Mouse (Mus musculus) mature B cell (primary cell): Measurements from ENCODE around the gene Taf9b.
"Not testable (repeated sequence)": the region's sequence is repeated elsewhere in the genome, so short reads cannot be mapped to it uniquely, and the experiment has no call there.

ENCODE experiments used
- in situ Hi-C: fragments of 300-500 bp; cut with MboI; formaldehyde crosslinking; loops from 2 replicates; pipeline ENCODE4 v1.14.3; 2019

Taf9b gene

DNA sequence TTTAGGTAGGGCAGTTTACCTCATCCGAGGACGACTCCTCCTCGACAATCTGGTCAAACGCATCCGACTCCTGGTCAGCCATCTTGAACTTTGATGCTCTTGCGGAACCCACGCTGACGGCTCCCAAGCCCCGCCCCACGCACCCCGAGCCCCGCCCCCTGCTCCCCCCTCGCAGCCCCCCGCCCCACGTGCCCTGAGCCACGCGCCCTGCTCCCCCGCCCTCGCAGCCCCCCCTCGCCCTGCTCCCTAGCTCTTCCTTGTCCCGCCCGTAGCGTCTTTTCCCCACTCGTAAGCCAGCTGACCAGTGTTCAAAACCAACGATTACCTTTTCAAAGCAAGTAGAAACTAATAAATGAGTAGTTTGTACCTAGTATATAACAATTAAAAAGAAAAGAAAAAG, at the start of gene Taf9b:
TSS of gene Taf9b (minus strand) at position 101 of the 400 bp plus-strand sequence.
- in situ Hi-C loops = loop anchor here (25.0 kb wide), 1 partner anchor 1266 kb away; no protein-coding TSS in a partner anchor

DNA sequence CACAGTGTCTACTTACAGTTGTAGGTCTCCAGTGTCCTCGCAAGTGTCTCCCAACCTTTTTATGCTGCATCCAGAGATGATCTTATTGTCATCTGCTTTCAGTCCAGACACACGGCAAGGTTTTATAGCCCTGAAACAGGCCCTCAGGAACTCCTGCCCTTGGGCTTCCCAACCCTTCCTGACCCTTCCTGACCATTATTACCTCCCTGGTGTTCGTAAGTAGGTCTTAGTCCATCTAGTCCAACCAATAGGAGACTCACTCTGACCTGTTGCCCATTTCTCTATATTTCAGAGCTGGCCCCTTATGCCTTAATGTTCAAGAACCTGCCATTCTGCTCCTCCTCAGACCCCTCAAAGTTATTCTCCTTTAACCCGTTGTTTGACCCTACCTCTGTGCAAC, 34.3 kb upstream of the Taf9b start, which contains the start of gene Fnd3c2:
TSS of gene Fnd3c2 (minus strand) at position 101 of the 400 bp plus-strand sequence.
- in situ Hi-C loops = no loop called here

DNA sequence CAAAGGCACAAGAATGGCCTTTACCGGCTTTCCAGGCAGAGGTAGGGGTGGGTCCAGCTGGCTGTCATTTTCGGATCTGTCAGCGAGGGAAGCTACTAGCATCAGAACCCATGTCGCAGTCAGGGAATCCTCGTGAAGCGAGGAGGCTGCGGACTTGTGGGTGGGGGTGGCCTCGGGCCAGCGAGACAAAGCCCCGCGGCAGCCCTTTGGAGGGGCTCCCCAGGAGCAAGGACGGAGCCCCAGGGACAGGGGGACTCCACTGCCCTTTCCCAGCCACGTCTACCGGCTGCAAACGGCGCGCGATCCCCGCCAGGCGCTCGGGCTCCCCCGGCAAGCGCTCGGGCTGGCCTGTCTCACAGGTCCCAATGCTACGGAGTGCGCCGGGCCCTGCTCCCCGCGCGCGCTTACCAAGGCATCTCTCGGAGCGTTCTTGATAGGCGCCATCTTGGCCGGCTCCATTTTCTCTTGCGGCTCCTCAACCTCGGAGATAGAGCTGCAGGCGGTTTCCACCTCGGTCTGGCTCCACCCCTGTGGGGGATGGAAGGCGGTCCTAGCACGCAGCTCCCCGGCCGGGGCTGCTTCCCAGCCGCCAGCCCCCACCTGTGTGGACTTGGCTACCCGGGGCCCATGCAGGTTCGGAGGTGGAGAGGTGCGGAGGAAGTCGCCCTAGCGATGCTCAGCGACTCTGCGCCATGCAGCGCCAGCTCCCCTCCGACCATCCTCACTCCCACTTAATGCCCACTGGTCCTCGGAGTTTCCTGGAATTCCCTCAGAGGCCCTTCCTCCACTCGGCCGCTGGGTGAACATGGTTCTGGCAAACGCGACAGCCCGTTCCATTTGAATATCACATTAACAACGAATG, 1.6 kb downstream of the Taf9b start:
- in situ Hi-C loops = loop anchor here (25.0 kb wide), 1 partner anchor 1268 kb away; no protein-coding TSS in a partner anchor

DNA sequence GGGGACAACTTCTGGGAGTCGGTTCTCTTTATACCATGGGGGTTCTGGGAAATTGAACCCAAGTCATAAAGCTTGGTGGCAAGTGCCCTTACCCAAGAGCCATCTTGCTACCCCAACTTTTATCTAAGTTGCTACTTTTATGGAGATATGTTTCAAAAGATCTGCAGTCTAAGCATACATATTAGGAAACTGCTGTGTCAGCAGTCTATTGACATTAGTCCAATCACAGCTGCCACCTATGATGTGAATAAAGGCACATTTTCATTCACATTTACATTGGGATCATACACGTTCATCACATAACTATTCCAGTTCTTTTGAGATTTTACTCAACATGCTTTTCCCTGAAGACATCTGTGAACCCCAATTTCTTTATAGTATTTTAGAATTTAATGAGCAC, 11.9 kb downstream of the Taf9b start:
- in situ Hi-C loops = loop anchor here (25.0 kb wide), 1 partner anchor 1278 kb away; no protein-coding TSS in a partner anchor

DNA sequence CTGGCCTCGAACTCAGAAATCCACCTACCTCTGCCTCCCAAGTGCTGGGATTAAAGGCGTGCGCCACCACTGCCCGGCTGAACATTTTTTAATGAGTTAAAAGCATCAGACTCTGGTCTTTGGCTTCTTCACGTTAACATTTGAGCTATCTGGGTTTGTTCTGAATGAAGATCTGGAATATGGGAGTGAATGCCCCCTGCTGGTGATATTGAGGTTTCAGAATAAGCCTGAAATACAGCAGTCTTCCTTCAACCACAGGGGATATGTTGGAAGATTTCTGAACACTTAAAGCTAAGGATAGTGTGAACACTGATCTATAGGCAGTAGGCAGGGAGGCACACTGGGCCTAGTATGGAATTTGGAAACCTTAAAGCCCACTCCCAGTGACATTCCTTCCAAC, 22.1 kb downstream of the Taf9b start:
- in situ Hi-C loops = no loop called here

DNA sequence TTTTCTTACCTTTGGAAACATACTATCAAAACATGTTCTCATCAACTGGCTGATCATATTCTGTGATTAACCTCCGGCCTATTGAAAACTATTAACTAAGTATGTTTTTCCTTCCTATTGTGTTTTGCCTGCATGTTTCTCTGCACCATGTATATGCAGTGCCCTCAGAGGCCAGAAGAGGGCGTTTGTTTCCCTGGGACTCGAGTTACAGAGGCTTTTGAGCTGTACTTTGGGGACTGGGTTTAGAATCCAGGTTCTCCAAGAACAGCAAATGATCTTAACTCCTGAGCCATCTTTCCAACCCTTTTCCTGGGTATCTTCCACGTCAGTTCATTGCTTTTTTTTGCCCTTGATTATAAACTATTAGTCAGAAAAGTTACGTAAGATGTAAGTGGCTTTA, 23.6 kb downstream of the Taf9b start:
- in situ Hi-C loops = no loop called here

DNA sequence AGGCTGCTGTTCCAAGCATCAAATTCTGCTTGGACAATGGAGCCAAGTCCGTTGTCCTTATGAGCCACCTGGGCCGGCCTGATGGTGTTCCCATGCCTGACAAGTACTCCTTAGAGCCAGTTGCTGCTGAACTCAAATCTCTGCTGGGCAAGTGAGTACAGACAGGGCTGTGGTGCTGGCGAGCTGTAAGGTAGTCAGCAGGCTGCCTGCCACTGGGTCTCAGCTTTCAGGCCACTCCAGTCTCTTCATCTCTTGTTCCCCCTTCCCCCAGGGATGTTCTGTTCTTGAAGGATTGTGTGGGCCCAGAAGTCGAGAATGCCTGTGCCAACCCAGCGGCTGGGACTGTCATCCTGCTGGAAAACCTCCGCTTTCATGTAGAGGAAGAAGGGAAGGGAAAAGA, 26.6 kb downstream of the Taf9b start:
- in situ Hi-C loops = not testable (repeated sequence)

DNA sequence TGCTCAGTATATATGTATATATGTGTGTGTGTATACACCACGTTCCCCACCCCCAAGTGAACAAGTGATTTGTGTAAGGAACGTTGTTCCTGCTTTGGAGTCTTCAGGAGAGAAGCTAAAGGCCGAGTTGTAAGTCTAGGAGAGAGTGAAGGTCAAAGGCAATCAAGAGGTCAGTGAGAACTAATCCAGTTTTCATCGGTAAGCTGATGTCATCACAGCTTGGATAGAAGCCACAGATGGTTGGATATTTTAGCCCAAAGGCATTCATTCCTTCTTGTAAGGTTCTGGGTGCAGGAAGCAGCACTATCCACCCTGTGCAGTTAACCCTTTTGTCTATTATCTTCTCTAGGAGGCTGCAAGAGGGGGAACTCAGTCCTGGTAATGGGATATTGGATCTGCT, 30.9 kb downstream of the Taf9b start:
- in situ Hi-C loops = no loop called here

DNA sequence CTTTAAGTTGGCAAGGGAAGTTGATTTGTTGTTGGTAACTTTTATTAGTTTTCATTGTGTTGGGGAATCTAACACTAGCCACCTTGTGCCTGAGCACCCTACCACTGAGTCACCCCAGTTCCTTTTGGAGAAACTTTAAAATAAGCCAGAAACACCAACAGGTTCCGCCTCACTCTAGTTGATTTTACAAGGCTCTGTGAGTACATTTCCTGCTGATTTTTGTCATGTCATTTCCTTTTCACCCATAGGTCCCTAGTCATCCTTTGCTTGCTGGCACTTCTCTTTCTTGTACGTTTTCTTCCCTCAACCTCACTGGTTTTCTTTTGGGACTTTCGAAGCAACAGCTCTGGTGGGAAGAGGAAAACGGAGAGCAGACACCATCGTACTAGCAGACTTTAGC, 31.6 kb downstream of the Taf9b start:
- in situ Hi-C loops = no loop called here

DNA sequence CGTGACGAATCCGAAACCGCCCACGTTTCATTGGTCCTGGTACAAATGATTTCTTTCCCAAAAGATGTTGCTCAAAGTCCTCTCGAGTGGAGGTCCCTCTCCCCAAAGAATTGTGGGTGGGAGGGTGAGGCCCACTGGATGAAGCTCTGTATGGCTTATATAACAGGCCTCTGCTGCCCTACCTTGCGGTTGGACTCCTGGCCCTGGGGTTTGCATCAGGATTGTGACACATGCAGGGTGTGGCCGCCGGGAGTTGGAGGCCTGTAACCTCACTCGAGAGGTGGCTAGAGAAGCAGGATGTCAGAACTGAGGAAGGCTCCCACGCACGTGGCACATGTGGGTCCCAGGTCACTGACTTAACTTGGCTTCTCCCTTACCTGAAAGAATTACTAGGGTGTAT, 33.2 kb downstream of the Taf9b start:
- in situ Hi-C loops = no loop called here

DNA sequence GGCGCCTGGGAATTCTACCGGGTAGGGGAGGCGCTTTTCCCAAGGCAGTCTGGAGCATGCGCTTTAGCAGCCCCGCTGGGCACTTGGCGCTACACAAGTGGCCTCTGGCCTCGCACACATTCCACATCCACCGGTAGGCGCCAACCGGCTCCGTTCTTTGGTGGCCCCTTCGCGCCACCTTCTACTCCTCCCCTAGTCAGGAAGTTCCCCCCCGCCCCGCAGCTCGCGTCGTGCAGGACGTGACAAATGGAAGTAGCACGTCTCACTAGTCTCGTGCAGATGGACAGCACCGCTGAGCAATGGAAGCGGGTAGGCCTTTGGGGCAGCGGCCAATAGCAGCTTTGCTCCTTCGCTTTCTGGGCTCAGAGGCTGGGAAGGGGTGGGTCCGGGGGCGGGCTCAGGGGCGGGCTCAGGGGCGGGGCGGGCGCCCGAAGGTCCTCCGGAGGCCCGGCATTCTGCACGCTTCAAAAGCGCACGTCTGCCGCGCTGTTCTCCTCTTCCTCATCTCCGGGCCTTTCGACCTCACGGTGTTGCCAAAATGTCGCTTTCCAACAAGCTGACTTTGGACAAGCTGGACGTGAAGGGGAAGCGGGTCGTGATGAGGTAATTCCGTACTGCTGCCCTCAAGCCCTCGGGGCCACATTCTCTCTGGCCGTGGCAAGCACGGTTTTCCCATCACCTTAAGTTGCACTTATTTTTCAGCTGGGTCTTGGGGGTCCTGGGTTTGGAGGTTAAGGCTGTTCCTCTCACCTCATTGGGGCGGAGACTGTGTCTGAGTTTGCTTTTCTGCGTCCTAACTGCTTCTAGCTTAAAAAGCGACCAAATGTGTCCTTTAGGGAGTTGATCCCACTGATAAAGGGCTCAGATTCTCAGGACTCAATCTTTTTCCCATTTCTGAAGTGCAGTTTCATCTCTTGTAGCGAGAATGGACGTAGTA, 34.0 kb downstream of the Taf9b start, which contains the start of gene Pgk1:
TSS of gene Pgk1 (plus strand) at position 388 of the 937 bp plus-strand sequence.
- in situ Hi-C loops = no loop called here

DNA sequence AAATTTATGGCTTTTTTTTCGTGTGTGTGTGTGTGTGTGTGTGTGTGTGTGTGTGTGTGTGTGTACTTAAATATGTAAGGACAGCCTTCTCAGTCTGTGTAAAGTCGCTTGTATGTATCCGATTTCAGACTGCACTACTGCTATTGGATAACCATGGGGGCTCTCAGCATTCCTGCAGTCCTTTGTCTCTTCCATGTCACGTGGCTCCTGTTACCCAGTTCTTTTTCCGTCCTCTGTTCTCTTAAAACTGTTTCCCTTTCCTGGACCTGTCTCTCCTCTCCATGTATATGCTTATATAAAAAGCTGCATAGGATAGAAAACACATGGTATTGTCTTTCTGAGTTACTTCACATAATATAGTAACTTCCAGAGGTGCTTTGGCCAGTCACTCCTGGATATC, 35.3 kb downstream of the Taf9b start:
- in situ Hi-C loops = no loop called here

DNA sequence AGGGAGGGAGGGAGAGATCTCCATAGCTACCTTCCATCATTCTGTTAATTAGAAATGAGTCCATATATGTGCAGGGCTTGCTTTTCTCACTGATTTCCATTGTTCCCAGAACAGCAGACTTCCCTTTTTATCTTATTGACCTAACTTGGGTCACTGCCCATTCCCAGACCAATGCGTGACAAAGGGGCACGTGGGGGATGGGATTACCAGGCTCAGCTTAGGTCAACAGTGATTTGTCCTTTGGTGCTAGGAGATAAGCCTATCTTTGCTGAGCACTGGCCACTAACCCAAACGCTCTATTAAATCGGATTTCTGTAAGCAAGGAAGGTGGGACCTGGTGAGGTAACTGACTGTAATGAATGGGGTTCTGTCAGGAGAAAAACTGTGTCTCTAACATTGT, 36.7 kb downstream of the Taf9b start:
- in situ Hi-C loops = no loop called here

DNA sequence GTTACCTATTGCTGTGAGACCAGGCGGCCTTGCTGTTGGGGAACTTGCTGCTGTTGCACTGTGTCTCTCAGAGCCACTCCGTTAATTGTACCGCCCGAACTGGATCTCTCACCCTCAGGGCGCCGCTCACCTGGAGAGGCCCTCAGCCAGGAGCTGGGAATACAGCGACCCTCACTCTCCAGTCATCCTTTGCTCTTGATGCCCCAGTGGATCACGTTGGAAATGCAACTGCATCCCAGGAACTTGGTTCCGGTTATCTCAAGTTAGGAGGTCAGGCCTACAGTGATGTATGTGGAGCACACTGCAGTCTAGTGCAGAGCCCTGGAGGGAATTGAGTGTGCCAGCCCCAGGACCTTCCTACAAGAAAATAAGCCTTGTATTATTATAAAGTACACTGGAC, 44.6 kb downstream of the Taf9b start:
- in situ Hi-C loops = loop anchor here (10.0 kb wide), 1 partner anchor 152 kb away; the partner anchor contains the start of gene Atp7a

DNA sequence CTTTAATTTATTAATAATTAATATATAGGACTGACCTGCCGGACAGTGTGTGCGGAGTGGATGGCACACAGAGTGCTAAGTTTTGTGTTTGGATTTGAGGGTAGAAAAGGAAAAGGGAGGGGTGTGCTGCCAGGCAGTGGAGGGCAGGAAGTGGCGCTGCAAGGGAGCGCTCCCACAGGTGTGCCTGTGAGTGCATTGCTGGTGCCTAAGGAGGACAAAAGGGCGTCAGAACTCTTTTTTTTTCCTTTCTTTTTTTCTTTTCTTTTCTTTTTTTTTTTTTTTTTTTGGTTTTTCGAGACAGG, 49.2 kb downstream of the Taf9b start:
- in situ Hi-C loops = loop anchor here (10.0 to 25.0 kb wide), 2 partner anchors 147 to 260 kb away; partner anchors contain the start of gene Atp7a

DNA sequence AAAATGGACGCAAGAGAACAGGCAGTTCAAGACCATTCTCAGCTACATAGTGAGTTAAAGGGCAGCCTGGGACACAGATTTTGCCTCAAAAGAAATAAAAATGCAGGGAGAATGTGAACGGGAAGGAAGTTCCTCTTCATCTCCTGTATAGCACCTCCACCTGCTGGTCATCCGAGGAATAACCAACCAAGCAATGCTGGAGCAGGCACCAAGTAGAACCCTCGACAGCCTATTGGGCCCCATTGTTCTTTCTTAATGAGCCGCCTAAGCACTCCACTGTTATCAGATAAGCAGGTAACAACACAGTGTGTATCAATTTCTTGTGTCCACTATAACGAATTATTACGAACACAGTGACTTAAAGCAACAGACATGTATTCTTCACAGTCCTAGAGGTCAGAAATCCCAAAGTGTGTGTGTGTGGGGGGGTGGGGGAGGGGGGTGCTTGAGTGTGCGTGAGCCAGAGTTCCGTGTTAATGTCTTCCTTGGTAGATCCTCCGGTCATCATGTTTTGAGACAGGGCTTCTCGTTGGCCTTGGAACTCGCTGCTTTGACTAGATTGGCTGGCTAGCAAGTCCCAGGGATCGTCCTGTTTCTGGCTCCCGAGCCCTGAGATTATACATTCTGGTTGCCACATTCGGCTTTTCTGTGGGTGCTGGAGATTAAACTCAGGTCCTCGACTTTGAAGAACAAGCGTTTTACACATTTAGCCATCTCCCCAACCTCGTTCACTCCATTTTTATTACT, 49.7 kb downstream of the Taf9b start:
- in situ Hi-C loops = loop anchor here (10.0 to 25.0 kb wide), 2 partner anchors 146 to 259 kb away; partner anchors contain the start of gene Atp7a

DNA sequence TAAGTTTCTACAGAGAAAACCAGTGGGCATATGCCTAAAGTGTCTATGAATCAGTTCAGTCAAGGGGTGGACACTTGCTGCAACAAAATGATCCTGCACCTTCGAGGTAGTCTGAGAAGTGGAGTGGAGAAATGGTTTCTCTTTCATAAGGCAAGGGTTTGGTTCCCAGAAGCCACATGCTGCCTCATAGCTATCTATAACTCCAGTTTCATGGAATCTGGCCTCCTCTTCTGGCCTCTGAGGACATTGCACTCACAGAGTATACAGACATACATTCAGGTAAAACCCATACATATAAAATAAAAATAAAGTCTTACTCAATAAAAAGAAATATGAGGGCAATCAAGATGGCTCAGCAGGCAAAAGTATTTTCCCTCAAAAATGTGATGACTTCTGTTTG, 55.9 kb downstream of the Taf9b start:
- in situ Hi-C loops = loop anchor here (25.0 kb wide), 1 partner anchor 253 kb away; no protein-coding TSS in a partner anchor

DNA sequence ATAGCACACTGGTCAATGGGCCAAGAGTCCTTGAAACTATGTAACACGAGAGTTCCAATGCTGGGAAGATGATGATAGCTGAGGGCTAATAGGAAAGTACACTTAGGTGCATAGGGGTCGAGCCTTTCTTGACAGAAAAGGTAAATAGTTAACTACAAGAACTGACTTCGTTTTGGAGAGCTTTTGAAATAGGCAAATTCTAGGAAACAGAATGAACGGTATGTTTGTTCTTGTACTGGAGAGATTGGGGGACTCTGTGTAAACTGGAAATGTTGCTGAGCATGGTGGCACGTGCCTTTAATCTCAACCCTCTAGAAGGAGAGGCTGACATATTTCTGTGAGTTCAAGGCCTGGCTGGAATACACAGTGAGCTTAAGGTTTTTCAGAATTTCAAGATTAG, 56.4 kb downstream of the Taf9b start:
- in situ Hi-C loops = loop anchor here (25.0 kb wide), 1 partner anchor 252 kb away; no protein-coding TSS in a partner anchor

DNA sequence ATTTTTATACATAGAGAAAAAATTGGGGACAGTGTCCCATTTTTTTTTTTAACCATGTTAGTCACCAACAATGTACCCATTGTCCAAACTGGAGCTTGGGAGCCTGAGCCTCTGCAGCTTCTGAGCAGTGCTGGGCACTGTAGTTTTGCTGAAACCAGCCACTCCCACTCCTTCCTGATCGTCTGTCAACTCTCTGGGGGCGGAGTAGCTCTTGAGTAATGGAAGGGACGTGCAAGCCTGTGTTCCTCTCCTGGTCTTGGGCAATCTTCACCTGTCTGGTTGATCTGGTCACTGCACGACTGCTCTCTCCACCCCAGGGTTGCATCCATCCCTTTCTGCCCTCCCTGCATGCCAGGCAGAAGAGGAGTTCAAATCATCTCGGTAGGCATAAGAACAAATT, 57.0 kb downstream of the Taf9b start:
- in situ Hi-C loops = loop anchor here (25.0 kb wide), 1 partner anchor 252 kb away; no protein-coding TSS in a partner anchor
